Mouse (Mus musculus) ZHBTc4 (cell line): ENCODE data around the gene Slit3.

ENCODE experiments used
- DNase-seq: peaks from one replicate; pipeline ENCODE4 v3.0.0-alpha.2; 2011; ENCODE audit warnings: low read depth, low spot score

Slit3 gene

DNA sequence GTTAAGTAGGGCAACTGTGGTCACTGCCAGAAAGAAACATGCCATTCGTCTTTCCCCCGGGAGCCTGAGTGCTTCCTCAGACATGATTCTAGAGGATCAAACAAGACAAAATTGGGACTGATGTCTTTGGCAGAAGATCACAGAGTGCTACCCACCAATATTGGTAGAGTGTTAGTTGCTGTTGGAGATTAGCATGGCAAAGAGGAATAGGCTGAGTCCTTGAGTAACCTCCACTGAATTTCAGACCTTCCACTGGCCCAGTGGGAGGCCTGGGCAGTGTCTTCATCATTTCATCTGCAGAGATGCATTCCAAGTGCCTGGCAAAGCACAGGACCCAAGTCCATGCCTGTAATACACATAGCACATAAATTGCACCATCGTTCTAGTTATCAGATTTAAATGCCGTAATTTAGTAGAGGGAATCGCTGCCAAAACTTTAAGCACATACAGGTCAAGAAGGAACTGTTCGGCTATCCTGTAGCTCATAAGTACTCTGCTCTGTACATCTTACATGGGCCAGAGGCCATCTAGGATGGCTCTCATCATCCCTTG, 77.6 kb downstream of the Slit3 start:
- DNase-seq, result no peak

DNA sequence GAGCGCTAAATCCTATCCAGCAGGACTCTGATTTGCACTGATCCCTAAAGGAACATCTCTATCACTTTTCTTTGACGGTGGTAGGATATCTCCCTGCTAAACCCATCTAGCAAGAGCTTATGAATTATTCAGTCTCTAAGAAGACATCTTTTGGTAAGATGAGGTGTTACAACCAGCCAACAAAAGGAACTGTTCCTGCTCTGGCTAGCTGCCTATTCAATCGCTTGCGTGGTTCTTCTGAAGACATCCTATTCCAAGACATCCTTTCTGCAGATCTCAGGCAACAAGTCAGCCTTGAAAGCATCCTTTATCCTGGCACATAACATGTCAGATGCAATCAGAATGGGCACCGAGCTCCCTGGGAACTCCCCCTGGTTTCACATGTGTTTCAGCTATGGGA, 81.3 kb downstream of the Slit3 start:
- no peak for DNase-seq

DNA sequence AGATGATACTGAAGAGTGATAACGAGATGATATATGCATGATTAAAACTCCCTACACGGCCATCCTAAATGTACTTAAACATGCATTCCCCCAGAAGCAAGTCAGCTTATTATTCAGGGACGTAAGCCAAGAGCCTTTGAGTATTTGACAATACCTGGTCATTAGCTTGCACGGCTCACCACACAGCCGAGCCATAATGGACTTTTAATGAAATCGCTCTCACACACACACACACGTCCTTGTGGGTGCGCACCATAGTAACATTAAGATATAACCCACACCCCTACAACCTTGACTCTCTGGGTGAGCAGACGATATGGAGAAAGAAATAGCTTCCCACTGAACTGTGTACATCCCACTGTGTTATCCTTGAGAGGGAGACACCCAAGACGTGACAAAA, 82.6 kb downstream of the Slit3 start:
- DNase-seq, result no peak

DNA sequence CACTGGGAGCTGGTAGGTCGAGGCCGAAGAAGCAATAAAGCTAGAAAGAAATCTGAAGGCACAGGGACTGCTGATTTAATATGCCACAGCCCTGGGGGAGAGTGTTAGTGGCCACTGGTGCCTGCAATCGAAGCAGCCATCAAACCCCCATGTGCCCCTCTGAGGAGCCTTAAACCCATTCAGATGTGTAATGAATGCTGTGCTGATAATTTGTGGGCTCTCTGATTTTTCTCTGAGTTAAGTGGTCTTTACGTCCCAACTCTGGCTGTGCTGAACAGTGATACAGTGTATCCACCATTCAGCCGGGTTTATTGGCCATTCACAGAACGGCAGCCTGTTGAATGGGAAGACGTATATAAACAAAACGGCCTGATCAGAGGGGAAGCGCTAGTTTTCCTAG, 83.1 kb downstream of the Slit3 start:
- DNase-seq, result no peak

DNA sequence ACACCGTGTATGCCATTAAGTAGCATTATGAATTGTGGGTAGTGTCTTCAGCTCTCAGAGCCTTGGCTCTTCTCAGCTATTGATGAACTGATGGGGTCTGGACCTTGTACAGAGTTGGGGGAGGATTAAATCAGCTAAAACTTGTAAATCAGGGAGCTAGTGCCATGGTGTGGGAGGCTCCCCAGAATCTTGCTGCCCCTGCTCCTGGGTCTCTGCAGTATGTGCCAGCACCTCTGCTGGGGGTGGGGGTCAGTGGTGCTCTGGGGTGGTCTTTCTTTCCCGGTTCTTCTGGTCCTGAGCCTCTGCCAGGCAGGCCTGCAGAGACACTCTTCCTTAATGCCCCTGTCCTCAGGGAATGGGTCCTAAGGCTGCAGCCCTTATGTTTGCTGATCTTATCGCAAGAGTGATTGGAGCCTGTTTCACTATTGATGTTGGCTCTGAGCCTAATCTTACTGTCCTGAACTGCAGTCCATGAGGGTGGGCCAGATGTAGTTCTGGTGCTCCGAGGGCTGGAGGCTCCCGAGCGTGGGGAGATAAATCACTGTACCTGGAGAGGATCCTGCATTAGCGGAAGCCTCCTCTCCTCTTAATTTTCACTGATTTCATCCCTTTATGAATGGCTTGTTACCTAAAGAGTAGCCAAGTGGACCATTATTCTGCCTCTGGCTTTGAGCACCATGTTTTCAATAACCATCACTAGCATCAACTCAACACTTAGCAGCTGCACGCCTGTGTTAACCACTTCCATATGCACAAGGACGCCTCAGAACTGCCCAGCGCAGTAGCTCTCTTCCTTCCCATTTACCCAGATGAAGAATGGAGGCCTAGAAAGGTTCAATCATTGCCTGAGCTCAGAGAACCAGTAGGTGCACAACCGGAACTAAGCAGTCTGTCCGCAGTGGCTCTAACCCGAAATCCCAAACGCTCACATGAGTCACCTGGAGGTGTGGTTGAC, 90.0 kb downstream of the Slit3 start:
- no peak for DNase-seq

DNA sequence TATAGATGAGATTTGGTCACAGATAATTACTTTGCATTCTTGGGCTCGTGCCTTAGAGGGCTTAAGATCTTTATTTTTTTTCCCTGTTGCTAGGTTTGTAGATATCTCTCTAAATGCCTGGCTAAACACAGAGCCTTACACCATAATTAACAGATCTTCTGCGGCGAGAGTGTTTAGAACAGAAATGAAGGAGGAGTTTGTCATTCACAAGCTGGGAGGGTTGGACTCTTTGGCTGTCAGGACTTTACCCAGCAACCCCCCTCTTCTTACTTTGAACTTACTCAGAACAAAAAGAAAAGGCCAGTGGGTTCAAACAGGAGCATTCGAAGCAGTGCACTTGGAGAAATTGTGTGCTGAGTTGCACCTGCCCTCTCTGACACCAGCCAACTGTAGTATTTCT, 103.0 kb downstream of the Slit3 start:
- DNase-seq, result no peak

DNA sequence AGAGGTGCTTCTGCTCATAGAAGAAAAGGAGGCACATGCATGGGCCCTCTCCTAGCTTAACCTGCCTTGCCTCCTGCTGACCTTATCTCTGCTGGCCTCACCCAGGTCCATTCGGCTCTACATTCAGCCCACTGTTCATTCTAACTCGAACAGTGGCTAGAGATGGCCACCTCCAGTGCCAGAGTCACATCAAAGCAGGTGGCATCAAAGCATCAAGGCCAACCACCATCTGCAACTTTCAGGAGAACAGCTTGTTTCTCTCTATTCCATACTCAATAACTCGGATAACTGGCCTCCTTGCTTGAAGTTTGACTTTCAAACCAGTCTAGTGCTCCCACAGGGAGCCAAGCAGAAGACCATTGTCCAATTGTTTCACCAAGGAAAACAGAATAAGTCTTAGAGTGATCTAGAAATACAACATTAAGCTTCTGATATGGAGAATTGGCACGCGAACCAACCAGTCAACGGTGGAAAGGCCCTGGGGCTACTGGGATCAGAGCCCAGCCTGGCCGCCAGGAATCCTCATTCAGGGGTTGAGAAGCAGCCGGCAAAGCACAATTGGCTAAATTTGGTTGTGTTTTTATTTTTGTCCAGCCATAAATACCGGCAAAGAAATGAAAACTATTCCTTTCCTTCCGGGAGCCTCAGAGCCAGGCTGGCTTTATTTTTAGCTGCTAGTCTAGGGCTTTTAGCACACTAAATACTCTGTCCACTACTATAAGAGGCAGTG, 110.5 kb downstream of the Slit3 start:
- no peak for DNase-seq

DNA sequence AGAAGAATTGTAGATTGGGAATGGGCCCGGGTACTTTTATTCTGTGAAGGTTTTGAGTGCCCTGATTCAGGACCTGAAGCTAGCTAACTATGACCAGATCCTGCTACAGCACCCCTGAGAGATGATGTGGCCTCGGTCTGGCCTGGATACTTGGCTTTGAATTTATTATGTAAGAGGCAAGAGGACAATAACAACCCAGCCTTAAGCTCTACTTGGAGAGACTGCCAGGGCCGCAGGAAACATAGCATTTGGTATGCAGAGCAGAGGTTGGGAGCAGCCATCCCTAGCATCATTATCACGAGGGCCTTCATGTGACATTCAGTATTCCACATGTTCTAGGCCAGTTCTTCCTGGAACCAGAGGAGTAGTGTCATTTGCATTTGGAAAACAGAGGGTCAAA, 111.3 kb downstream of the Slit3 start:
- DNase-seq, result no peak

DNA sequence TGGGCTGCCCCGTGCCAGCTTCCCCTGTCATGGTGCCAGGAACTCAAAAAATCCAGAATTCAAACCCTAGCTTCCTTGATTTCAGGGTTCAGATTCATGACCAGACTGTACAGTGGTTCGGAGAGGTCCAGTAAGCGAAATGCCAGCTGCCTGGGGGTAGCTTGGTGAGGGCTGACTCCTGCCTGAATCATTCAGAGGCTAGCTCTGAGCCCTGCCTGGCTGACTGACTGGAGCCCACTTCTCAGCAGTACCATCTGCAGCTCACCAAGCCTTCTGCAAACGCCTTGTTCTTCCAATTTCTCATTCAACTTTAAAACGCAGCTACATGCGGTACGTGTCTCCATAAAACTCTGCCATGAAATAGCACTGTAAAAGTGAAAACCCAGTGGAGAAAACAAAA, 120.4 kb downstream of the Slit3 start:
- no peak for DNase-seq

DNA sequence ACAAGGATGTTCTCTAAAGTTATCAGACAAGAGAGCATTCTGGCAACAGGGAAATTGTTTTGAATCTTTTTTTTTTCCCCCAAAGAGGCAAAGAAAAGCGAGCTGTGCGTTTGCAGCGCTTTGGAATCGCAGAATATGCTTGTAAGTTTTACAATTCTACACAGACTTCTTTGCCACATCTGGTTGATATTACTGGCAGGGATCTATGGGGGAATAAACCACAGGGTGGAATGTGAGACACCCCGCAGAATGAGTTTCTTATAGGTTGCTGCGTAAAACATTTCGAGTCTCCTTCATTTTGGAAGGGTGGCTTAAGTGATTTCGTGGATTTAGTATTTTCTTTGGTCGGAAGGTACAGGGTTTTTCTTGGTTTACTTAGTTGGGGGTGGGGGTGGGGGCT, 122.6 kb downstream of the Slit3 start:
- DNase-seq, result no peak

DNA sequence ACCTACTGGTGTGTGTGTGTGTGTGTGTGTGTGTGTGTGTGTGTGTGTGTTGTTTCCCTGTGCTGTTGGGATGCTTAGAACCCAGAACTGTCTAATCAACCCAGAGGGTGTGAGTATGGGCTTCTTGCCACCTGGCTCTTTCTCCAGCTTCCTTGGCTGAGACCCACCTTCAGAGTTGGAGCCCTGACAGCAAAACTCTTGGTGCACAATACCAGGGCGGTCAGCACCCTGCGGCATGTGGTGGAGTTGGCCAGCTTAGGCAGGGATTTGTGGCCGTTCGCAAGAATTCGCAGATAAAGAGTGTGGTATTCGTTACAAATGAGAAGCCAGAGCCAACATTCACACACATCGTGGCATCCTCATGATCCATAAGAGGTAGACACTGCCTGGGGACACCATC, 123.5 kb downstream of the Slit3 start:
- DNase-seq, result no peak

DNA sequence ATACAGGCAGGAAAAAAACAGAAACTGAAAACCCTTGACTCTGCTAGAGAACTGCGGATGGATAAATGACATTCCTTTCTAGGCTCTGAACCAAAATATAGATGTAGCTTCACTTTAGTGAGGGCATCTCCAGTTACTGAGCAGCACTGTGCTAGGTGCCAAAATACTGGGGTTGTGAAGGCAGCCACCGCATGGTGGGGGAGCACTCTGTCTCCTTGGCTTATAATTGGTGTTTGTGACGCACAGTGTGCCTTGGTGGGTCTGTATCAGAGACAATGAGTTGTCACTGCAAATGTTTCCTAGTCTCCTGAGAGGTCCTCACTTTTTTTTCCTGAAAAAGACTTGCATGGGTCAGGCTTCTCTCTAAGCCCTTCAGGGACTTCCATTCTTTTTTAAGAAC, 125.6 kb downstream of the Slit3 start:
- no peak for DNase-seq

DNA sequence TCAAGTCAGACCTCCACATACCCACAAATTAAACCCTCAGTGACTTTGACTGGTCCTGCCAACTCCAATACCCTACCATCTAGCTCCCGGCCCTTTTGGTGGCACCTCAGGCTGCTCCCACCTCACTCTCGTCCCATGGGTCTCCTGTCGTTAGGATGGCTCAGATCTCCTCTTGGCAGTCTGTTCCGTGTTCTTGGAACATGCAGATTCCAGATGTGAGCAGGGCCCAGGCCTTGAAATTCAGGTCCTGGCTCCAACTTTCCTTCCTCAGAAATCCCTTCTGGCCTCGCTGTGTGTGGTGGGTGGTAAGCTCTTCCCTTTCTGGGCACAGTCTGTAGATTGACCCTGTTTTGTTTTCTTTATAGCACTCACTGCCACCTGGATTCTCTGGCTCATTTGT, 127.1 kb downstream of the Slit3 start:
- no peak for DNase-seq

DNA sequence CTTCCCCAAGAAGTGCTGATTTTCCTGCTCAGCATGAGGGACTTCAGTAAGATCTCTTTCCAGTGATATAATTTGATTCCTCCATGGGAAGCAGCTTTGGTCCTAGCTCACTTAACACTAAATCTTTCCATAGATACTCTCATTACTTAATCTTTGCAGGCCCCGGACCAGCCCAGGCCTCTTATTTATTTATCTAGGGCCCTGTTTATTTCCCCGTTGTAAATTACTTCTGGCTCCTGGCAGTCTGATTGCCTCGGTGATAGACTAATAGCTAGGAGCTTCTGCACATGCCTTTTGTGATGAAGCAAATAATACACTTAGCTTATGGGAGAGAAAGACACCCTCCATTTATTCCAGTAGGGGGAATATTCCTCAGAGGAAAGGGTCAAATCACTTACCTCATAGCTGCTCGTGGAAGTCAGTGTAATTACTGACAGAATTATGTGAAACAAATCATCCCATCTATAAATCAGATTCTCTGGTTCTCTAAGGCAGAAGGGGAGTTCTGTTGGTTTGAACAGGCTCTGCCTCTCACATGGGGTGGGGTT, 129.9 kb downstream of the Slit3 start:
- no peak for DNase-seq

DNA sequence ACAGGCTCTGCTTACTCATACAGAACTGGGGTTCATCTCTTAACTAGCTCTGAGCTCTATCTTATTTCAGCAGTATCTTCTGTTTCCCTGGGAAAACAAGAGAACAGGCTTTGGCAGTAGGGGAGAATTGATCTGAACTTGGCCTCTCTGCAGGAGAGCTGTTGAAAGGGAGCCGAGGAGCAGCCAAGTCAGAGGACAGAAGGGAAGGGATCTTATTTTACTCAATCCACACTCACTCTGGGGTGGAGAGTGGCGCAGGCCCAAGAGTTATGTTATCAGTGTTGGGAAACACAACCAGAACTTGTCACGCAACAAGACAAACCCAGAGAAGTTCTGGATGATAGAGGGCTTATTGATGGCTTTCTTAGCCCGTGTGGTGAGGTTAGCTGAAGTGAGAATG, 130.9 kb downstream of the Slit3 start:
- no peak for DNase-seq

DNA sequence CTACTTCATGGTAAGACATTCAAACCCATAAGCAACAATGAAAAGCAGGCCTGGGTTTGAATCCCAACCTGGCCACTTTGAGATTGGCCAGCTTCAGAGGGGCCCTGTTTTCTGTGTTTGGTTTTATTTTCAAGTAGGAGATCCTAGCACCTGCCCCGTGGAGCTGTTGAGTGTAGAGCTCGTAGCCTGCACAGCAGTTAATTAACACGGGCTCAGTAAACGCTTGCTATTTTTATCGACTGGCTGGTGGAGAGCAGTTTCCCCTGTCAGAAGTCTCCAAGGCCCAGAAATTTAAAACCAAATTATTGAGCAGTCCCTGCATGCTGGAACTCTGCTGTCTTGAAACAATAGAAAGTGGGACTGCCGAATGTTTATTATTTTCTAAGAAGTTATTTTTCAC, 136.3 kb downstream of the Slit3 start:
- no peak for DNase-seq

DNA sequence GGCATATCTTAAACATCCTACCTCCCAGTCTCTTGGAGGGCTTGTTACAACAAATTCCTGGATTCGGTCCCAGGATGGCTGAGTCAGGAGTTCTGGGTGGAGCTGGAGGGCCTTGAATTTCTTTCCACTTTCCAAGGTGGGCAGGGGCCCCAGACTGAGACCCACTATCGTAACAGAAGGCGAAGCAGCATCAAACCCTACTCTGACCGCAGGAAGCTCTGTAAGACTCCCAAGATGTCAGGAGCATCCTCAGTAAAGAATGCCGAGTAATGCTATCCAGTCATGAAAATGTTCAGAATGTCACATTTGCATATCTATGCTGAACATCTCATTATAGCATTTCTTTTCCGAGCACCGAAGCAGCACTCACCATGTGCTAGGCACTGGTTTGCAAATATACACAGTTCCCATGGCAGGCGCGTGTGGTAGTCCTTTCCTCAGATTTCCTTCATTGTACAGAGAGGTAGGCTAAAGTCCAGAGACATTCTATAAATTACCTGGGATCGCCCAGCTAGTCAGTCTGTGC, 140.6 kb downstream of the Slit3 start:
- no peak for DNase-seq

DNA sequence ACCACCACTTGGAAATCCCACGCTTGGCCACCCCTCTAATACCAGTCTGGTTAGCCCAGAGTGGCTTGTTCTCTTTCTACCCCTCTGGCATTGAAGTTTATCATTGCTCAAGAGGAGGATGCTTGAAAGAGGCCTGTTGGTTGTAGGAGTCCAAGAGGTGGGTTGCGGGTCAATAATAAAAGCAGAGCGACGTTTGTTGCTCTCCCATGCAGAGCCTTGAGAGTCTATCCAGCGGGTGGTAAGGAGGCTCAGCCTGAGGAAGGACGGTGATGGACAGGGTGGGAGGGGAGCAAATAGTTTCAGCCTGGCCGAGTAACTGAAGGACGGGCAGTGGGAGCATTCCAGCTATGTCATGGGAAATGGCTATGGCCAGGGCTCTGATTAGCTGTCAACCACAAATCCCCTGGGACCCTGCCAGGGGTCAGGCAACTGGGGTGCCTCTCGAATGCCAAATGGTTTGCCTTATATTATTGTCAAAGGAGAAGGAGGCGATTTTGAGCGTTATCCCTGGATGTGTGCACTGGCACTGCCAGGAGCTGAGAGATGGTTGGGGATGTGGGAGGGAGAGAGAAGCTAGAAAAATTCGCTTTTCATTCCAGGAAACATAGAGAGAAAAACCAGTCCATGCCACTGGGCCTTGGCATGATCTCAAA, 141.4 kb downstream of the Slit3 start:
- no peak for DNase-seq

DNA sequence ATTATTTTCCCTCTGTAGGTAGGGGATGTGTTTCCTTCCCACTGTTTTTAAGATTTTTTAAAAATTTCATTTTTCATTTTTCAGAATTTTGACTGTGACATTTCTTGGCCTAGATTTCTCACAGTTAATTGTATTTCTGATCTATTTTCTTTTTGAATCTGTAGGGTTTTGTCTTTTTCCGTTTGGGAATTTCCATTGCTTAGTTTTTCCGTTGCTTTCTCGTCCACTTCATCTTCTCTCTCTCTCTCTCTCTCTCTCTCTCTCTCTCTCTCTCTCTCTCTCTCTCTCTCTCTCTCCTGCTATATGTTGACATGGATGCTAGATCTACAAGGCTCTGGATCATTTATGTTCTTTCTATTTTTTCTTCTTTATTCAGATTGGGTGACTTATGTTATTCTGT, 143.7 kb downstream of the Slit3 start:
- no peak for DNase-seq

DNA sequence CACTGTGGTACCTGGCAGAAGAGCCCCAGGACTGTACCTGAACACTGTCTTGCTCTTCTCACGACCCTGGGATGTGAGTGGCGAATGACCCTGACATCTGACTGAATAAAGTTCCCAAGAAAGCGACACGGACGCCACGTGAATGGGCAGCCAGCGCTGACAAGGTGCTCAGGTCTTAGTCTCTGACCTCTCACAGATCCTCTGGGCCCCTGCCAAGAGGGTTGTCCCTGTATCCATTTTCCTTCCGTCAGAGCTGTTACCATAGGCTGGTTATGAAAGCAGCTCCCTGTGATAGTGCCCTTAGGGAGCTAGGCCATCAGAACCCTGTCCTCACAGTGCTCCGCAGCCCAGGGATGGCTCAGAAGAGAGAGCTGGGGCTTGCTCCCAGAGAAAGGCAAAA, 149.4 kb downstream of the Slit3 start:
- no peak for DNase-seq

DNA sequence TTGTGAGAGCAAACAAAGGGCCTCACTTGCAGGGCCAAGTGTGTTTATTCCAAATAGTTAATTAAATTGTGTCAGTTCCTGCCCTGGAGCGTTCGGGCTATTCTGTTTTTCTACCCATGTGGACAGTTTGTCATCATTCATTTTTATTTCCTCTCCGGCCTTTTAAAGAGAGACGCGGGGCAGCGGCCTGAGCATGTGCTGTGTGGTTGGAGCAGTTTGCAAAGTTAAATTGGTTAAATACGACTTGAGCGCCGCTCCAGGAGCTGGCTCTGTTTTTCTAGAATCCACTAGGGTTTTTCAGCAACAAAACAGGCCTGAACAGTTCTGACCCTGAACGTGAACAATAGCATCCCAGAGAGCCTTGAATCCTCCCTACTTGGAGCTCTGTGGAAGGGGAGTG, 152.4 kb downstream of the Slit3 start:
- no peak for DNase-seq

DNA sequence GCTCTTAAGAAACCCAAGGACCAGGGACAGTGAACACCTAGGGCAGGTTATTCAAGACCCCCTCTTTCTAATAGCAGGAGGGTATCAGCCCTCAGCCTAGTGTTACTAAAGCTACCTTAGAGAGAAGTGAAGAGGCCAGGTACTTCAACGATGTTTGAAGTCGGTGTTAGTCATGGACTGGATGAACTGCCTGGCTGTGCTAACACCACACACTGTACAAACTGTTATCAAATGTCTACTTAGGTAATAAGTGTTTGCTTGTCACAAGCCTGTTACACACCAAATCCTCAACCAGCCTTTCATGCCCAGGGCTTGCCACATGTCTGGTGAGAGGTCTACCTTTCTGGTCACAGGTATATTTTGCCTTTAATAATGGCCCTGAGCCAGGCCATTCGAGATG, 153.0 kb downstream of the Slit3 start:
- DNase-seq, result no peak
